Mouse (Mus musculus): Measurements from ENCODE around the gene Rab7.

DNA sequence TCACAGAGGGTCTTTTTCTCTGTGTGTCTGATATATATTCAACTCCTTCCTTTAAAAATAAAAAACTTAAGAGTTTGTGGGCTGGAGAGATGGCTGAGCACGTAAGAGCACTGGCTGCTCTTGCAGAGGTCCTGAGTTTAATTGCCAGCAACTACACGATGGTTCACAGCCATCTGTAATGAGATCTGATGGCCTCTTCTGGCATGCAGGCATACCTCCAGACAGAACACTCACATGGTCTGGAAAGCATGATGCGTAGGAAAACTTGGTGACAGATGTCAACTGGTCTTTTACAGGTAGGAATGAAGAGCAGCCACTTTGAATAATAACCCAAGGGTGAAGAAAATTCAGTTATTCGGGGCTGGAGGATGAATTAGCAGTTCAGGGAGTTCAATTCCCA, 27.2 kb downstream of the Rab7 start:
- TF ChIP-seq GATA1 (IDR thresholded peaks at IDR 0.05; ENCODE audit: borderline replicate concordance, low read length) (no peak), FLI1 (IDR thresholded peaks at IDR 0.05; ENCODE audit: low read length) (no peak)

Data from megakaryocyte, embryonic 14.5 days (primary cell).